Mouse (Mus musculus): ENCODE measurements around the gene Hlx.
A peak's percentile ranks its signal among the peaks of the same experiment; 100 is the strongest.

DNA sequence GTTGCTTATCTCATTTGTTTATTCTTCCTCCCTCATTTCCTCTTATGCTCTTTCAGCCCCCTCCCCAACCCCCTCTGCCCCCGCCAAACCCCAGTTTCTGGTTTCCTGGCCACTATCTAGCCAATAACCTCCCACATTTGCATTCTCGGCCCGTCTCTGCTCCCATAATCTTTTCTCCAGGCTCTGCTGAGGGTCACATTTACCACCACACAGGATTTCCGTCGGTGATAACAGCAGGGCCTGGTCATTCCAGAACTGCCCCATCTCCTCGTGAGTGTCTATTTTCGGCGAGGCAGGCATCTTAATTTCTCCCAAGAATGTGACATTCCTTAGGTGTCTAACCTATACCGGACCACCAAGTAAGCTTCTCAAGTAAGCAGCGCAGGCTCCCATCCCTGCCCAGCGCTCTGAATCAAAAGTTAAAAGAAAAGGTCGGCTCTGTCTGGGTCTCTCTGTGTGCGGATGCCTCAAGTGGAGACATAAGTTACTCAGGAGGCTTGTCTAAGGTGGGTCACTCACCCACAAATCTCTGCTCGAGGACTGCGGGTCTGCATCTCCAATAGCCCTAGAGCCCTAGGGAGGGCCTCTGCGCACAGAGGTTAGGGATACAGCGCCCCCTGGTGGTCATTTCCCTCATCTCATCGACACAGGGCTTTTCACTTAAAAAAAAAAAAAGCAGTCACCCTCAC is 38.9 kb upstream of the Hlx start:
- peak; percentile 85 for TF ChIP-seq CTCF (IDR thresholded peaks at IDR 0.05; ENCODE audit: low read depth)
- no peak for TF ChIP-seq EP300 (IDR thresholded peaks at IDR 0.05; ENCODE audit: low read depth)
